Mouse (Mus musculus) urinary bladder, postnatal 10 days (tissue): ENCODE measurements around the gene 1700011M02Rik.
"Not testable (repeated sequence)": the region's sequence is repeated elsewhere in the genome, so short reads cannot be mapped to it uniquely, and the experiment has no call there.

ENCODE experiments used
- DNase-seq: peaks from one replicate; pipeline ENCODE4 v3.0.0; 2022; ENCODE audit warnings: low spot score

Gene 1700011M02Rik

GRCm38 (mm10) chrX:102908587-102908986 is at the start of gene 1700011M02Rik, which contains the start of gene Dmrtc1a:
Gene 1700011M02Rik, plus strand, starts transcription at chrX:102908905.
Gene Dmrtc1a, minus strand, starts transcription at chrX:102908687.
- not testable (repeated sequence) for DNase-seq

- DNase-seq: no peak
Measured at GRCm38 (mm10) chrX:102867871-102868270, 40.8 kb upstream of the 1700011M02Rik start, which contains the start of gene 1700031F05Rik. Gene 1700031F05Rik, minus strand, starts transcription at chrX:102867971.

GRCm38 (mm10) chrX:102914823-102915222 is 6.1 kb downstream of the 1700011M02Rik start:
- DNase-seq: not testable (repeated sequence)

GRCm38 (mm10) chrX:102926707-102927106 is 18.0 kb downstream of the 1700011M02Rik start:
- DNase-seq: not testable (repeated sequence)

GRCm38 (mm10) chrX:102928072-102928471 is 19.4 kb downstream of the 1700011M02Rik start, which contains the start of gene 1700018G05Rik:
Gene 1700018G05Rik, plus strand, starts transcription at chrX:102928372.
- not testable (repeated sequence) for DNase-seq

- no peak for DNase-seq
Measured at GRCm38 (mm10) chrX:102932992-102933570, 24.4 kb downstream of the 1700011M02Rik start.

- no peak for DNase-seq
Measured at GRCm38 (mm10) chrX:102933571-102934394, 25.1 kb downstream of the 1700011M02Rik start.

- no peak for DNase-seq
Measured at GRCm38 (mm10) chrX:102934395-102934764, 25.7 kb downstream of the 1700011M02Rik start.

- DNase-seq: no peak
Measured at GRCm38 (mm10) chrX:102936743-102937142, 28.0 kb downstream of the 1700011M02Rik start.

- not testable (repeated sequence) for DNase-seq
Measured at GRCm38 (mm10) chrX:102950136-102950535, 41.4 kb downstream of the 1700011M02Rik start.

GRCm38 (mm10) chrX:102958917-102959316 is 50.2 kb downstream of the 1700011M02Rik start:
- DNase-seq: no peak
